Mouse (Mus musculus) mammary gland, adult 2 months (tissue): ENCODE results near the gene Cyp20a1. TPM values are rescaled to one million over a fixed set of nuclear protein-coding genes. Genes with fewer than 3 reads are reported as not detected.

Experiments
- polyA plus RNA-seq: library from polyadenylated mRNA; depleted of rRNA; stranded (reverse); fragments of >200 nt; gene quantifications from 2 replicates; pipeline ENCODE4 v1.2.3, GENCODE M21; 2012; ENCODE audit warnings: low replicate concordance; rRNA removed

Cyp20a1 gene
- 3.0 and 9.8 TPM in 2 replicates for polyA plus RNA-seq

GRCm38 (mm10) chr1:60342808-60343629 is at the start of gene Cyp20a1:
Gene Cyp20a1 (plus strand): TSS chr1:60343323.

GRCm38 (mm10) chr1:60409168-60409828 is 66.2 kb downstream of the Cyp20a1 start, which contains the start of gene Abi2:
Gene Abi2 (plus strand): TSS chr1:60409619.

Other genes with a start within 250 kb of the Cyp20a1 start
- gene Carf, start 245.1 kb upstream of the Cyp20a1 start, polyA plus RNA-seq, result 1.3 and 4.3 TPM in 2 replicates
- gene Wdr12, start 244.7 kb upstream of the Cyp20a1 start, polyA plus RNA-seq, result 2.8 and 8.8 TPM in 2 replicates
- 1.4 and 3.9 TPM in 2 replicates for gene Nbeal1, start 162.7 kb upstream of the Cyp20a1 start, polyA plus RNA-seq
- 3.2 and 5.4 TPM in 2 replicates for gene Abi2, start 66.3 kb downstream of the Cyp20a1 start, polyA plus RNA-seq
- 4.8 and 10.3 TPM in 2 replicates for gene Raph1, start 223.8 kb downstream of the Cyp20a1 start, polyA plus RNA-seq